Mouse (Mus musculus) spleen, adult 2 months (tissue): Measurements from ENCODE around the gene Shprh.
"Not testable (repeated sequence)": the region's sequence is repeated elsewhere in the genome, so short reads cannot be mapped to it uniquely, and the experiment has no call there.

ENCODE experiments used
- CTCF ChIP-seq: fragments of 200-500 bp; IDR thresholded peaks from 2 replicates; pipeline ENCODE4 v1.5.1; 2011; ENCODE audit warnings: mild to moderate bottlenecking, inconsistent platforms; ENCODE audit not compliant: insufficient read depth, insufficient read length, insufficient replicate concordance; ENCODE audit errors: extremely low read depth
- POLR2A ChIP-seq: fragments of 200-500 bp; IDR thresholded peaks from 2 replicates; pipeline ENCODE4 v1.6.1; 2011; ENCODE audit warnings: low read depth, low read length, inconsistent platforms

DNA sequence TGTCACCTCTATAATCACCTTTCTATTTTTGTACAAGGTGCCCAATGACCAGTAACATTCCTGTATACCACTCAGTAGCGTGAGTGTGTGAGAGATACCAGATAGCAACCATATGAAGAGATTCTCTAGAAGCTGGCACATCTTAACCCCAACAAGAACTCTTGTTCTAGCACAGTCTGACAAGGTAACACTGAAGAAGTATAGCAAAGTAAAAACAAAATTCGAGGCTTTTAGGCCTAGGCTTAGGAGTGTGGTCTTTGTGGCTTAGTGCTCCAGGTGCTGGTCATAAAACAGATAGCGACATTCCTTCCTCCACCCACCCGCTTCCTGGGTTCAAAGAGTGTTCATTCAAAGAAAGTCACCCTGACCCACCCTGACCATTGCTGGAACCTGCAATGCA, 104.4 kb downstream of the Shprh start:
- TF ChIP-seq CTCF, POLR2A: not testable (repeated sequence)
